Mouse (Mus musculus) CH12F3 (cell line): ENCODE results near the gene Setmar.

Source experiments
- in situ Hi-C: fragments of 300-500 bp; cut with MboI; formaldehyde crosslinking; loops from 2 replicates; pipeline ENCODE4 v1.14.3; 2020; ENCODE audit warnings: low sequenced_read_pairs

Setmar gene

DNA sequence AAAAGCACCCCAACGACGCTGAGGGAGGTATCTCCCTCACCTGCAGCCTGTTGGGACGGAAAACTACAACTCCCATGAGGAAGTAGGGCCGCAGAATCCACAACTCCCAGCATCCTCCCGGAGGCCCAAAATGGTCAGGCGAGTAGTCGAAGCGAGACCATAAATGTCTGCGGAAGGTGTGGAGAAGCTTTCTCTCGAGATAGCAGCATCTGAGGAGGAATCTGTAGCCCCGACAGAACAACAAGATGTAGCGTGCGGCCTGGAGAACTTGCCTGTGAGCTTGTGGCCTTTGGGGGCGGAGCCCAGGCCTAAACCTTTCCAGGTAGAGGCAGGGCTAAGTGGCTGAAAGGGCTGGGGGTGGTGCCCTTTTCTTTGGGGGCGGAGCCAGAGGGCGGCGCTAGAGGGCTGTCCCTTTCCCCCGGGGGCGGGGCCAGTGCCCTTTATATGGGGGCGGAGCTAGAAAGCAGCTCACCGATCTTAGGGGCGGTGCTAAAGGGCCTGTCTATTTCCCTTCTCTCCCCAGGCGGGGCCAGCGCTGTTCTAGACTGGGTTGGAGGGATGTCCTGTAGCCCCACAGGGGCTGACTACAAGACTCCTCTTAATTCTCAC is at the start of gene Setmar:
Gene Setmar, plus strand, starts transcription at position 128 of the 609 bp plus-strand sequence.
- in situ Hi-C loops: loop anchor here (25.0 kb wide), 1 partner anchor 1253 kb away; the partner anchor contains the start of gene Crbn

DNA sequence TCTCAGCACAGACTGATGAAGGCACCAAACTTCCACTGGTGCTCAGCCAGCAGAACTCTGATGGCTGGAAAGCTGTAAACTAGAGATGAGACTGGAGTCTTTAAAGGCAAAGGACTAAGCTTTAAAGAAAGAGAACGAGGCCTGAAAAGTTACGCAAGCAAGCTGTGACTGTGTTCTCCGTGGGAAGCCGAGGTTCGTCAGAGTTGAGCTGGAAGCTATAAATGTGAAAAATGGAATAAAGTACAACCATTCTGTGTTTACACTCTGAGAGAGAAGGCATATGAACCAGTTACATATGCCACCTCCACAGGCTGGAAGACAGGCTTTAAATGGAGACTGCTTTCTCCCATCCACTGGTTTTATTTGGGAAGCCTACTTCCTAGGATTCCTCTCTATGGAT is 43.2 kb upstream of the Setmar start:
- in situ Hi-C loops: no loop called here

DNA sequence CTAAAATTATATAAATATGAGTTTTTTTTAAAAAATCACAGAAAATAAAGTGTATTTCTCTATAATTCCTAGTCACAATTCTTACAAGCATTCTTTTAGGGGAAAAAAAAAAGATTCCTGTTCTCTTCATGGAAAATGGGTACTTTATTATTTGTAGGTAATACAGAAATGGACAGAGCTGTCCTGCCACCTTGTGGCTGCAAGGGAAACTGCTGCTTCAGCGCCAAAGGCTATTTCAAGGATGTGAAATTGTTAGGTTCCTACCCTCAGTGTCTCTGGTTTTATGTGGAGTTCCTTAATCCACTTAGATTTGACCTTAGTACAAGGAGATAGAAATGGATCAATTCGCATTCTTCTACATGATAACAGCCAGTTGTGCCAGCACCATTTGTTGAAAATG is 9.8 kb upstream of the Setmar start:
- in situ Hi-C loops: loop anchor here (25.0 kb wide), 1 partner anchor 1243 kb away; the partner anchor contains the start of gene Crbn

DNA sequence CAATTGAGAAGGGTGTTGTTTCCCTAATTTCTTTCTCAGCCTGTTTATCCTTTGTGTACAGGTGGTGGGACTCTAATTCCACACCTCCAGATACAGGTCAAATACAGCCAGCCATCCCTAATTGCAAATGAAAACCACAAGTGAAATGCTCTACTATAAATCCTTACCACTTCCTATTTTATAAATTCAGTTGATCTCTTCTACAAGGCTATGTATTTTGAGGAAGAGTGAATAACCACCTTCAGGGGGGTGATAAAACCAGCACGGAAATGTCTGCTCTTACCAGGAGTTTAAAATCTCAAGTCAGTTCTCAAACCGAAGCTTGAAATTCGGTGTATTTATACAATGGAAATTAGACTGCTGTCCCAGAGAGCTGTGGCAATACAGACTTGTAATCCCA is 8.9 kb upstream of the Setmar start:
- in situ Hi-C loops: loop anchor here (25.0 kb wide), 1 partner anchor 1244 kb away; the partner anchor contains the start of gene Crbn

DNA sequence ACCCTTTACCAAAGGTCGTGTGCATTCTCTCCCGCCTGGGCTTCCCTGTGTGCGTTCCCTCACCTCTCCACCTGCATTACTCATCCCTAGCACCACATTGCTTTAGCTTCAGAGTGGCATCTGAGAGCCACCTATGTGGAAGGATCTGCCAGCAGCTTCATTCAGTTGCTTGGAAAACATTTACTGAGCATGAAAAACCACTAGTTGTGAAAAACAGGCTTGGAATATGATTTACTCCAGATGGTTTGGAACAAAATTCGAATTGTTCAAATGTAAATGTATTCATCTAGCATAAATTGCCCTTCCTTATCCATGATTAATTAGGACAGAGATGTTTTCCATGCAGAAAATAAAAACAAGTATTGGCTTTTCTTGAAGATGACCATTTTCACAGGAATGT is 7.5 kb upstream of the Setmar start:
- in situ Hi-C loops: loop anchor here (25.0 kb wide), 1 partner anchor 1245 kb away; the partner anchor contains the start of gene Crbn

DNA sequence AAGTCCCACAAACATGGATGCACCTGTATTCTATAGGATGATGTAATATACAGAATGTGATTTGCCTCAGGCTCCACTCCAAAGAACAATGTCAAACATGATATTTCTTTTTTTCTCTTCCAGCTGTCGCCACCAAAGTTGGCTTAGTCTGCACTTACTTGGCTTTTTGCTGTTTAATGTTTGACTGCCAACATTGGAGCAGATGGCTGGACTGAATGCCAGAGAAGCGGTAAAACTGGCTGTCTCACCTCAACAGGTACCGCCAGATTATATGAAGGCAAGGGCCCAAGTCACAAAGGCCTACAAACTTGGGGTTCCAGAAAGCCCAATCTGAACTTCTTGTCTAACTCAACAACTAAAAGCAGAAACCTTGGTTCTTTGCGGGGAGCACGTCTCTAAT is 6.8 kb upstream of the Setmar start:
- in situ Hi-C loops: loop anchor here (25.0 kb wide), 1 partner anchor 1246 kb away; the partner anchor contains the start of gene Crbn

DNA sequence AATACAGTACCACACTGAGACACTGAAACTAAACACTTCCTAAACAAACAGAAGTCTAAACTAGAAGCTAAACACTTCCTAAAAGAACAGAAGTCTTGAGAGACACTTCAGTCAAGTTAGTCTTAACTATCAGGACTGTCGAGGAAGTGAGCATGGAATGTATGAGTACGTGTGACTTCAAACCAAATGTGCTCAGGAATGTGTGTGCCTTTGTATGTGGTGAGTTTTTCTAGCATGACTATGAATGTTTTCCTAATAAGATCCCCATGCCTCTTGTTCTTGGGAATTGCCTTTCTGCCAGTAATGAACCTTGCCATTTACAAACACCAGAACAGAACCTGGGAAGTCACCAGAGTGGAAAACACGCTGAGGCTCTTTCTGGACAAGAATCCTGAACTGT is 3.7 kb upstream of the Setmar start:
- in situ Hi-C loops: loop anchor here (25.0 kb wide), 1 partner anchor 1249 kb away; the partner anchor contains the start of gene Crbn

DNA sequence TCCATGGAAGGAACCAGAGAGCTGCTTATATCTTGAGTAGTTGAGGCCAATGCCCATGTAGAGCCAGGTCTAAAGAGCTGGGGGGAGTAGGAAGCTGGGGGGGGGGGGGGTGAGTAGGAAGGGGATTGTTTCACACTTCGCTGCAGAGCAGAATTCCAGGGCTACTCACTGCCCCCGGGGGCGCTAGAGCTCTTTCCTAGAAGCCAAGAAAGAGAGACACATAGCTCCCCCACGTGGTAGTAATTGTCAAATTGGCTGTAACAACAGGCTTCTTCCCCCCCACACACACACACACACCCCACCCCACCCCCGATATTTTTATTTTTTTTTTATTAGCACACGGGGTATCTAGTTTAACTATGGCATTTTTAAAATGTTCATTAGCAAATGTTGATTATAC is 738 bp downstream of the Setmar start:
- in situ Hi-C loops: loop anchor here (25.0 kb wide), 1 partner anchor 1253 kb away; the partner anchor contains the start of gene Crbn

DNA sequence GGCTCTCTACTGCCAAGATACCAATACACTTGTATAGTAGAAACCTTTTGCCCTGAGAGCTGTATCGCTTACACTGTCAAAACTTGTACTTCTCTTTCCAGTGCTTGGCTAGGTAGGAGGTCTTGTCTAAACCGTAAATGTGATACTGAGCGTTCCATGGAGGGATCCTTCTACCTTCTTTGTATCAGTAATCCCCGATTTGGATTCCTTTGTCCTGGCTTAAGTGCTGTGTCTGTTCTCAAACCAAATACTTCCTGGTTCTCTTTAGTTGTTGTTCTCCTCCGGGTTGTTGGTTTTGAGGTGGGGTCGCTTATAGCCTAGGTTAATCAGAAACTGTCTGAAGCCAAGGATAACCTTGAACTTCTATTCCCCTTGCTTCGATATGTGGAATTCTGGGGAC is 6.1 kb downstream of the Setmar start:
- in situ Hi-C loops: loop anchor here (25.0 kb wide), 1 partner anchor 1259 kb away; the partner anchor contains the start of gene Crbn

DNA sequence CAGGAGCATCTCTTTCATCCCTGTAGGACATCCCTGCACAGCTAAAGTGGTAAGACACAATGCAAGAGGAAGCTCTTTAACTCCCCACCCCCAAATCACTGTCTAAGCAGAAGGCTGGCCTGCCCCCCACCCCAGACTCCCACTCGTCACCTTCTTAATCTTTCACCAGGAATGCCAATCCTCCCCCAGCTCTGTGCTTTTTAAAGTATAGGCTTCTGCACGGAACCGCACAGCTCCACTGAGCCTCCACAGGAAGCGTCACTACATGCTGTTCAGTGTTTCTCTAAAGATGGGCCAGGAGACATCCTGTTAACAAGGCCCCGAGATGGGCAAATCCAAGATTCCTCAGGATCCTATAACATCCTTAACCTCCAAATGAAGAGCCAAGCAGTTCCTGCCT is 8.2 kb downstream of the Setmar start:
- in situ Hi-C loops: loop anchor here (25.0 kb wide), 1 partner anchor 1261 kb away; the partner anchor contains the start of gene Crbn

DNA sequence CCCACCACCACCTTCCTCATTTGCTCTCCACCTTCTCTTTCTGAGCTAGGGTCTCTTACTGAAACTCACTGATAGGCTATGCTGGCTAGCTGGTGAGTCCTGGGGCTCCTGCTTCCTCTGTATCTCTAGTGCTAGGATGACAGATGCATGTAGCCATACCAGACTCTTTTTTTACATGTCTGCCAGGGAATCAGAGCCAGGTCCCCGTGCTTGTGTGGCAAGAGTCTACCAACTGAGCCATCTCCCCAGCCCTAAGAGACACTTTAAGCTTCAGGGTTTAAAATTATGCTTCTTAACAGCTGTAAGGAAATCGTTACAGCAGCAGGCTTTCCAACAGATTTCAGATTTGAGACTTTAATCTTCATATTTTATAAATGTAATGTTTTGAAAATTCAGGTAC is 9.1 kb downstream of the Setmar start:
- in situ Hi-C loops: loop anchor here (25.0 kb wide), 1 partner anchor 1262 kb away; the partner anchor contains the start of gene Crbn

DNA sequence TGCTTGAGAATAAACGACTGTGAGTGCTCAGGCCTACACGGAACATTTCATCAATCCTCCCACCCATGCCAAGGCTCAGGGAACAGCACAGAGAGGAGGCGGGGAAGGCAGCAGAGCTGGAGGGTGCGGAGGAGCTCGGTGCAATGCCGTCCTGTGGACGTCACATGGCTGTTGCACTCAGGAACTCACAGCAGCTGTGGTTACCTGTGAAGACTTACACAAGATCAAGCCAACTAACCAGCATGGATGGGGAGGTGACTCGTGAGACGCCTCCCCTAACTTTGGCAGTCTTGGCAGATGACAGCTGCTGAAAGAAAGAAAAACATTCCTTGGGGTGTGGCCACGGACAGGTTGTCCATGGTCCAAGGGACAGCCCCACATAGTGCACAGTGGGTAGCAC is 9.8 kb downstream of the Setmar start:
- in situ Hi-C loops: loop anchor here (25.0 kb wide), 1 partner anchor 1262 kb away; the partner anchor contains the start of gene Crbn

DNA sequence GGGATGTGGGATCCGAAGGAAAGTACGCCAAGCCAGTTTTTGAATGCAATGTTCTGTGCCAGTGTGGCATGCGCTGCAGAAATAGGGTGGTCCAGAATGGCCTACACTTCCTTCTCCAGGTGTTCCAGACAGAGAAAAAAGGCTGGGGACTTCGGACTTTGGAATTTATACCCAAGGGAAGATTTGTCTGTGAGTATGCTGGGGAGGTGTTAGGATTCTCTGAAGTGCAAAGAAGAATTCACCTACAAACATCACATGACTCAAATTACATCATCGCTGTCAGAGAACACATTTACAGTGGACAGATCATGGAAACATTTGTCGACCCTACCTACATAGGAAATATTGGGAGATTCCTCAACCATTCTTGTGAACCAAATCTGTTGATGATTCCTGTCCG is 11.0 kb downstream of the Setmar start:
- in situ Hi-C loops: no loop called here

DNA sequence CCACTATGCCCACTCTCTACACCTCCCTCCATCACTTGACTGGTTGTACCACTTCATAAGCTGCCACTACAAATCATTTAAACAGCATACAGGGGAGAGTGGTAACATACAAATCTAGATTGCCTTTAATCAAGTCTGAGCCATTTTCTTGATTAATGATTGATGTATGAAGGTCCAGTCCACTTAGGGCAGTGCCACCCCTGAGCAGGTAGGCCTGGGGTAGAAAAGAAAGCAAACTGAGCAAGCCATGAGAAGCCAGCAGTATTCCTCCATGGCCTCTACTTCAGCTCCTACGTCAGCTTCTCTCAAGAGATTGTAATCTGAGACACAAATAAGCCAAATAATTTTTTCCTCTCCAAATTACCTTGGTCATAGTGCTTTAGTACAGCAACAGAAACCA is 26.5 kb downstream of the Setmar start:
- in situ Hi-C loops: loop anchor here (10.0 kb wide), 1 partner anchor 314 kb away; no protein-coding TSS in a partner anchor

DNA sequence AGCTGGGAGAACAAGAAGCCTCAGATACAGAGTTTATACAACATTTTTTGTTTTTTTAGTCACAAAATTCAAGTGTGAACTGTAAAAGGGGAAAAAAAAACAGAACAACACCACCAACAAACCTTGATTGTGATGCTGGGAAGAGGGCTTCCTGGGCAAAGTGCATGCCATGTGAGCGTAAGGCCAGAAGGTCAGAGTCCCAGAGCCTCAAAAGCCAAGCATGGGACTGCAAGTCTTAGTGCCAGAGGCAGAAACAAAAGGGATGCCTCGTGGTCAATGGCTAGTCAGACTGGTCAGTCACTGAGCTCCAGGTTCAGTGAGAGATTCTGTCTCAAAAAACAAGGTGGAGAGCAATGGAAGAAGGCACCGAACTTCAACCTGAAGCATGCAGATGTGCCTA is 27.8 kb downstream of the Setmar start:
- in situ Hi-C loops: loop anchor here (10.0 kb wide), 1 partner anchor 312 kb away; no protein-coding TSS in a partner anchor

DNA sequence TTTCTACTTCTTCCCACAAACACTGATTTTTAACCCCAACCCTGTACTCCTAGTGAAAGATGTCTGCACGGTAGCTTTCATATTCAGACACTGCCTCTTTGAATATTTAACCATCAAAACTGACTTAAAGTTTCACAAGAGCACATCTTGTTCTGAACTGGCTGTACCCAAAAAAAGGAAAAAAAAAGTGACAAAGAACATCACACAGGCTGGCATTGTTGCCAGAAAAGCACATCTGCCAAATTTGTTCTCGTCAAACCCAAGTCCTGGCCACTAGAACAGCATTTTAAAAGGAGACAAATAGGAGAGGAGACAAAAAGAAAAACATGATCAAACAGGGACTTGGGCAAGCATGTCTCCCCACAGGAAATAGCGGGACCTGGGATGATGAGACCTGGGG is 28.6 kb downstream of the Setmar start:
- in situ Hi-C loops: loop anchor here (10.0 kb wide), 1 partner anchor 311 kb away; no protein-coding TSS in a partner anchor

DNA sequence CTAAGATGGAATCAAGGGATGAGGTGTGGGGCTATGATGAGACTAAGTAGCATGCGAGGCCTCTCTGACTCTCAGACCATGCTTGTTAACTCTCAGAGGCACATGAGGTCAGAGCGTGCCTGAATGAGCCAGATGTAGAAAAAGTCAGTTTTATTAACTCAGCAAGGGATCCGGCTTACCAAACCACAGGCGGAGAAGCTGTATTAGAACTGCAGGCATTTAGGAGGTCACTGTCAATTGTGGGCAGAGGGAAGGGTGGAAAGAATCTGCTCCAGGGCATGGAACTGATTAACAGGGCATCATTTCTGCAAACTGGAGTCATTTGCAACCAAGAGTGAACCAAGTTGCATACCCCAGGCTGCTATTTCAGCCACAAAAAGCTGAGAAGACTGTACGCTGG is 30.6 kb downstream of the Setmar start:
- in situ Hi-C loops: loop anchor here (10.0 kb wide), 1 partner anchor 309 kb away; no protein-coding TSS in a partner anchor

DNA sequence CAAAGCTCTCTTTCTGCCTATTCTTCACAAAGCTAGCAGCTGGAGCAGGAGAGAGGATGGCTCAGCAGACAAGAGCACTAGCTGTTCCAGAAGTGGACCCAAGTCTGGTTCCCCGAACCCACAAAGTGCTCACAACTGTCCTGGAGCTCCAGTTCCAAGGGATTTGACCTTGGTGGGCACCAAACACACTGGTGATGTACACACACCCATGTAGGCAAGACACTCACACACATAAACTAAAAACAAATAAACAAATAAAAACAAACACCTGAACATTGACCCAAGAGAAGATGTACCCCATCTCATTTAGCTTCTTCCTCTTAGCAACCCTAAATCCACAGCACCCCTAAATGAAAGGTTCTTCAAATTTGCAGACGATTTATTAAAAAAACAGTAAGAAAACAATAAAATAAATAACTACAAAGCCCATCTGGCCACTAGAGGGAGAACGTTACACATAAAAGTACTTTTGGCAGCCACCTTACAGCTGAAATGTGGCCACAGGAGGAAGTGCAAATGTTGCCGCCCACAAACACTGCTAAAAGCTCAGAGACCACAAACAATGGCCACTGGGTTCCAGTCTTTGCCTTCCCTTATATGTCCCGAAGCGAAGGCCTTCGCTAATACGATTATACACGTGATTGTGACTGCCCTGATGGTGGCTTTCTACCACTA is 33.5 kb downstream of the Setmar start:
- in situ Hi-C loops: loop anchor here (10.0 kb wide), 1 partner anchor 306 kb away; no protein-coding TSS in a partner anchor

DNA sequence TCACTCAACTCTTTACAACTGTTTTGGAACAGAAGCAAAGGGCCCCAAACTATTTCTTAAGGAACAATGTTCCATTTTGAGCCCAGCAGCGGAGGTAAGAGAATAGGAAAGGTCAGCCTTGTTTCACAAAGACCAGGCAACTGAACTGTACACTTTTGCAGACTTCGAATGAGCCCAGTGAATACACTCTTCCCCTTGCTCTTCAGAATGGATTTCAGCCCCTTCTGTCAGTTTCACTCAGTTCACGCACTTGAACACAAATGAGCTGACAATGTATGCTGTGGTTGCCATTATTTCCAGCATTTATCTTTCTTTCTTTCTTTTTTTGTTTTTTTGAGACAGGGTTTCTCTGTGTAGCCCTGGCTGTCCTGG is 34.0 kb downstream of the Setmar start:
- in situ Hi-C loops: loop anchor here (10.0 kb wide), 1 partner anchor 306 kb away; no protein-coding TSS in a partner anchor

DNA sequence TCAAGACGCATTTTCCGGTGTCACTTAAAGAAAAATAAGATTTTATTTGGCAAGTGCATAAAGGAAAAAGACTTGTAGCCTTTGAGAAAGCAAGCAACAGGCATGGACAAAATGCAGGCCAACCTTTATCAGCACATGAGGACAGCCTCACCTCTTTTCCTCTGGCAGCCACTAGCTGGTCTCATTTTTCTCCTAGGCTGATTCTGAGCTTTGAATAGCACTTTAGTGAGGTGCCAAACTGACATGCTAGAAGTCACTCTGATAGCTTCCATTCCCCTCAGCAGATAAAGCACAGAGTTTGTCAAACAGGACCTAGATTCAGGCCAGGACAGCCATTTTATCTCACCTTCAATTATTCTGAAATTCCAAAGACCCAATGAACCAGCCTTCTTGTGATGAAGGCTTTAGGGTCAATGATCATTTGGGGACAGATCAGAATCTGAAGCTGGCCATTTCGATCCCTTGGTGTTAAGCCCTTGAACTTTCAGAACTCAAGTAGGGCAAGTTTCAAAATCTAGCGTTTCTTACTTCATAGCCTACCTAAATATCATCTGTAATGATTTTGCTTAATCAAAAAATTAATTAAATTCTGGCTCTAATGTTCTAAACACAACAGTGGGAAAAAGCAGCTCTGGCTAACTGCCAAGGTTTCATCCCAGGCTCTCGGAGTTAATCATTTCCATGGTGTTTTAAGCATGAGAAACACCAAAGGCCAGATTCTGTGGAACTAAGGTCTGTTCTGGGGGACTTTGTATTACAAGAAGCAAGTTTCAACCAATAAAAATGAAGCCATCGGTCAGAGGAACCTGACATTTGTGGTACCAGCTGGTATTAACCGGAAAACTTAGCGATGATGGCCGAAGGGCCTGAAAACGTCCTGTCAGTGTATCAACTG is 37.3 kb downstream of the Setmar start:
- in situ Hi-C loops: loop anchor here (25.0 kb wide), 1 partner anchor 635 kb away; no protein-coding TSS in a partner anchor
